Mouse (Mus musculus): ENCODE measurements at regions not wholly inside any gene's neighbourhood (a gene's known extent, or its start where the extent isn't known, plus 50 kb on each side); places are given as distances from the start of the nearest gene placed in this dataset.

- DNase-seq (ENCODE audit: low spot score): no peak
Observed at GRCm38 (mm10) chr4:62809048-62809447, 156.3 kb upstream of the Zfp618 start.

DNA sequence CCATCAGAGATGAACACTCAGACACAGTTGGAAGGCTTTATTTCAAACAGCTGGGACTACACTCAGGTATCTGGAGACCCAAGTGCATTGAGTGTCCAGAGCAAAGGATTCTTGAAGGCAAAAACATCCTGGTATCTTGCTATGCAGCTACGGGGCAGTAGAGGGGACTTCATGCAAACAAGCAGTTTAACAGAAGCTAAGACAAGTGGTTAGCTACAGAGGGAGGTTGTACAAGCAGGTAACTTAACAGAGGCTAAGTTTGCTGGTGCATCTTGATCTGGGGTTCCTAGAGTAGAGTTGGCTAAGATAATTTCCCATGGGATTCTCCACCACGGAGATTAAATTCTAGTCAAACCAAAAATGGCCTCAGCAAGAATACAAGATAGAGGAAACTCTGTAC lies 145.5 kb upstream of the Zfp618 start:
- DNase-seq (ENCODE audit: low spot score): no peak

GRCm38 (mm10) chr4:62821288-62821687 lies 144.1 kb upstream of the Zfp618 start:
- no peak for DNase-seq (ENCODE audit: low spot score)

DNA sequence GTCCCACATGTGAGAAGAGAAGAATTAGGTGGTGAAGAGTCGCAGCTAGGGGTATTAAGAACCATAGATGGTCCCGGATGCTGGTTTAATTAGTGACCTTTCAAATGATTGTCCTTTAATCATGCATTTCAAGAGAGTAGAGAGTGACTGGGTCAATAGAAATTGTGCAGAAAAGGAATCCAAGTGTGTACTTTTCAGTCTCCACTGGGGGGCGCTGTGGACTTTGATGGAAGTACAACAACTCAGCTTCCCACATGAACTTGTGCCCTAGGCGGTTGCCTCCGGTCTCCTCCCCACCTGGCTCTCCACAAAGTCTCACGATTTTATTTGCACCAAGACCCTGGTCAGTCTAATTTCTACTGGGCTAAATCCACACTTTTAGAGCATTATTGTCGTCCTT lies 142.8 kb upstream of the Zfp618 start:
- peak; percentile 79 for DNase-seq (ENCODE audit: low spot score)

DNA sequence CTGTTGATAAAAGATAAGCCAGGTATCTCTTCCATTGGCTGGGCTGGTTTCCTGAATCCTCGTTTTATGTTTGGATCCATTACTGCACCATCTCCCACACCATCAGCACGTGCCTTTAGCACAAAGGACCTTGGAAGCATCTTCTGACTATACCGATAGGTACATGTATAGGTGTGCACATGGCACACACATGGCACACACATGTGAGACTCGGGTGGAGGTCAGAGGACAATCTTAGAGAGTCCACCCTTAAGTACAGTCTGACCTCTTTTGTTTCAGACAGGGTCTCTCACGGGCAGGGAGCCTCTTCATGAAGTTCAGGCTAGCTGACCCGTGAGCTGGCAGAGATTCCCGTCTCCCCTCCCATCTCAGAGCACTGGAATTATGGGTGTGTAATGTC lies 142.3 kb upstream of the Zfp618 start:
- DNase-seq (ENCODE audit: low spot score): no peak

DNA sequence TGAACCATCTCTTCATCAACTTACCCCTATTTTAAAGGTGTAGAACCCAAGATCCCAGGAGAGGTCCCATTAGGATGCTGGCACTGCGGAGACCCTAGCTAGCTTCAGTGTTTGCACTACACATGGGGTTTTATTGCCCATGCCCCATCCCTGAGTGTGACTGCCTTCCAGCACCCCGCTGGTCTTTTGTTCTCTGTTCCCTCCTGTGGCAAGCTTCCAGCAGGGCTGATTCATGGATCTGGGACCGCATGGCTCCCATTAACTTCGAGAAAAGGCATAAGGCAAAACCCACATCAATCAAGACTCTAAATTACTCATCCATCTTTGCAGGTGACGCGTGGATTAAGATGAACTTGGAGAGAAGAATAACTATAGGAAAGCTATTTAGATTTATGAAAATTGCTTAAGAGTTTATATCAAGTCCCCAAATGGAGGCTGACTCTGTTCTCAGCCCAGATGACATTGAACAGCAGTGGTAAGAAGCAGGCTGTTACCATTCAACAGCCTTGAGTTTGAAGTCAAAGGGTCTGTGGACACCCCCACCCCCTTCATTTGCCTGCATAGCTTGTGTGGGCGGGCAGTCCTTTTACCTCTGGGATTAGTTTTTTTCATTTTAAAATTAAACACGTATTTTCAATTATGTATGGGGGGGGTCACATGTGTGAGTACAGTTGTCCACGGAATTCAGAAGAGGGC lies 141.7 kb upstream of the Zfp618 start:
- no peak for DNase-seq (ENCODE audit: low spot score)

- DNase-seq (ENCODE audit: low spot score): no peak
Observed at GRCm38 (mm10) chr4:62824581-62824980, 140.8 kb upstream of the Zfp618 start.

- DNase-seq (ENCODE audit: low spot score): no peak
Observed at GRCm38 (mm10) chr4:62825256-62825655, 140.1 kb upstream of the Zfp618 start.

GRCm38 (mm10) chr4:62828963-62829362 lies 136.4 kb upstream of the Zfp618 start:
- no peak for DNase-seq (ENCODE audit: low spot score)

DNA sequence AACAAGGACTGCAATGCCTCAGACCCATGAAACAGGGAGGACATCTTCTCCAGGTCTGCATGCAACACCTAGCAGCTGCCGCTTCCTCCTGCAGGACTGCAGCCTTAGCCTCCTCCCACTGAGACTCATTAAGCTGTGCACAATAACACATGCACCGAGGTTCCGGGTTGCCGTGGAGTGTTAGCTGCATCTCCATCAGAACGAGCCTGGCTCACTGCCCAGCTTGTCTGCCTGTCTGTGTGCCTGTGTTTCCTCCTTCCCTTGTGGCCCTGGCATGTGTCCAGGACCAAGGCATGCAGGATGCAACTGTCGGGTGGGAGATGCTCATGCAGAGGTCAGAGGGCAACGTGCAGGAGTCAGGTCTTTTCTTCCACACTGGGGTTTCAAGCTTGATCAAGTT lies 131.4 kb upstream of the Zfp618 start:
- peak; percentile 15 for DNase-seq (ENCODE audit: low spot score)

- no peak for DNase-seq (ENCODE audit: low spot score)
Observed at GRCm38 (mm10) chr4:62836875-62837274, 128.5 kb upstream of the Zfp618 start.

- DNase-seq (ENCODE audit: low spot score): no peak
Observed at GRCm38 (mm10) chr4:62850526-62850925, 114.8 kb upstream of the Zfp618 start.

- DNase-seq (ENCODE audit: low spot score): peak; percentile 42
Observed at GRCm38 (mm10) chr4:62853335-62853734, 112.0 kb upstream of the Zfp618 start.

GRCm38 (mm10) chr4:62856406-62856805 lies 109.0 kb upstream of the Zfp618 start:
- DNase-seq (ENCODE audit: low spot score): peak; percentile 21

GRCm38 (mm10) chr4:62862756-62863155 lies 102.6 kb upstream of the Zfp618 start:
- no peak for DNase-seq (ENCODE audit: low spot score)

DNA sequence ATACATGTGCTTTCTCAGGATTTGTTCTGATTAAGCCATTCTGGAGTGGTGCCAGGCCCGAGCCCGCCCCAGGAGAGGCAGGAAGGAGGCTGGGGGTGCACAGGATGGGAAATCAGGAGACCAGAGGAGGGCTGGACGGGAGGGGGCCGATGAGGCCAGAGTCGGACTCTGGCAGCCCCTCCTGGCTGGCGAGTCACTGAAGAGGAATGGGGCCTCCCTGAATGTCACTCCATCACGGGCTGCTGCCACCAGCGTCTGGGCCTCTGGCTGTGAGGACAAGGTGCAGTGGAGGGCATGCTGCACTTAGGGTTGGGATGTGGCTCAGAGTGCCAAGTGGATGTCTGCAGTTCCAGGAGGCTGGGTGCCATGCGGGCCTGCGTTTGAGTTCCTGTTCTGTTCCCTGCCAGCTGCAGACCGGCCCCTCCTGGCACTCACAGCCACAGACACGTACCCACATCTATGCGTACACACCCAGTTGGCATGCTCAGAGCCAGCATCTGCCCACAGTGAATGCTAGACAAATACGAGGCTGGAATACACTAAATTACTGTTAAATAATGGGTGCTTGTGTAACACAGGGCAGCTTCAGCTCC lies 94.9 kb upstream of the Zfp618 start:
- no peak for DNase-seq (ENCODE audit: low spot score)

DNA sequence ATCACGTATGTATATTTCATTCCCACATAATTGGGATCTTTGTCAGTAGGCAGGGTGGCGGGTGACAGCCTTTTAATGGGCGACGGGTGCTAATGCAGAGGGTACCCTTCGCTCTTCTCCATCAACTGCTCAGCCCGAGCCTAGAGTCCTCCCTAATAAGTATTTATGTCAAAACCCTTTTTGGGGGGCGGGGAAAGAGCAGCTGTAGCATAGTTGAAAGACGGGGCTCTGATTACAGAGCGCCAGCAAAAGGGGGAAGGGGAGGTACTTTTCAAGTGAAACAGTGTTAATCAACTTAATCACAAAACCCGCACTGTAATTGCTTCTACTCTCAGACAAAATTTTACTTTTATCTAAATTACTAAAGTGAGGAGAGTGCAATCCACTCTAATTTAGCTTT lies 92.8 kb upstream of the Zfp618 start:
- no peak for DNase-seq (ENCODE audit: low spot score)

GRCm38 (mm10) chr4:62873986-62874385 lies 91.4 kb upstream of the Zfp618 start:
- no peak for DNase-seq (ENCODE audit: low spot score)

GRCm38 (mm10) chr4:62878063-62878462 lies 87.3 kb upstream of the Zfp618 start:
- DNase-seq (ENCODE audit: low spot score): no peak

DNA sequence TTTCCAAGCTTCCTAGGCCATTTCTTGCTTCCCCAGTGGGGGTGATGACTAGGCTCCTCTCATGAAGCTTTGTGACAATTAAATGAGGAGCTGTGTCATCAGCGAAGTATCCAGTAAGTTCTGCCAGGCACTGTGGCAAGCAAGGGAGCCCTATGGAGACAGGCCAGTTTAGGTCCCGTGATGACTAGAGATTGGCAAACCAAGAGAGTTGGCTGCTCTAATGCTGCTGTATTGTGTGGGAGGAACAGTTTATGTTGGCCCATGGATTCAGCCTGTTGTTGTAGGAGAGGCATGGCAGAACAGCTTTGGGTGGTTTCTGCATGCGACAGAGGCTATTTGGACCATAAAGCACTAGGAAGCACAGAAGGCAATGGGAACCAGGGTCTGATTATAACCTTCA lies 86.4 kb upstream of the Zfp618 start:
- DNase-seq (ENCODE audit: low spot score): no peak

- DNase-seq (ENCODE audit: low spot score): no peak
Observed at GRCm38 (mm10) chr4:62881824-62882223, 83.5 kb upstream of the Zfp618 start.

GRCm38 (mm10) chr4:62882276-62882675 lies 83.1 kb upstream of the Zfp618 start:
- DNase-seq (ENCODE audit: low spot score): no peak

DNA sequence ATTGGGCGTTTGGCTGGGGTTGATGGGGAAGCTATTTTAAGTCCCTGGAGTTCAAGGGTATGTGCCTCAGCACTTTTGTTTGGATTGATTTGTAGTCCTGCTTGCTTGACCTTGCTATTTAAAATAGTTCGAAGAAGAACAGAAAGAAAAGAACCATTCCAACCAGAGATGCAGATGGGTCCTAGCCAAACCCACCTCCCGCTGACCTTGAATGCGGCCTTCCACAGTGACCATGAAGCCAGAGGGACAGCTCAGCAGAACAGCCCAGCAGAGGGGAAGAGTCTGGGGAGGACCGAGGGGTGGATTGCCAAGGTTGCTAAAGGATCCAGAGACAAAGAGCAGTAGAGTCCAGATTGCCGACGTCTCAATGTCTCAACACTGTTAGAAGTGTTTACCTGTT lies 76.6 kb upstream of the Zfp618 start:
- no peak for DNase-seq (ENCODE audit: low spot score)

DNA sequence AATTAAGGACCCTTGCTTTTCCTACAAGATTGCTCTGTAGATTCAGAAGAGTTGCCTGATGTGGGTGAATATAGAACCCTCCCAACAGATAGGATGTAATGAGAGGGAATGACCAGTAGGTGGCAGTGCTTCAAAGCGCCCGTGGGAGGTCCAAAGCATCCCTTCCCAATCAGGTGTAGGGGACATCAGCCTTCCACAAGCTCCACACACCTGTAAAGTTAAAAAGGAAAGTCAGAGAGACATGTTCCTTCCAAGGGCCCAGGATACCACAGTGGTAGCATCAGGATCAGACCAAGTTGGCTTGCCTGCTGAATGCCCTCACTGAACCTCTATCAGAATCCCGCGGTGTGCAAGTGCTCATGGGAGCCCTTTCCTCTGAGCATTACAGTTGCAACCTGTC lies 75.7 kb upstream of the Zfp618 start:
- DNase-seq (ENCODE audit: low spot score): peak; percentile 70
